Mouse (Mus musculus) mouse trophoblast stem cell (cell line): Measurements from ENCODE around the gene Pml.

Experiments
- in situ Hi-C, 2 experiments: fragments of 300-500 bp; cut with MseI, MboI; formaldehyde crosslinking; loops; 2 replicates in 1 of 2; 3 replicates in 1 of 2; pipeline ENCODE4 v1.15.1; 2025

Pml gene

DNA sequence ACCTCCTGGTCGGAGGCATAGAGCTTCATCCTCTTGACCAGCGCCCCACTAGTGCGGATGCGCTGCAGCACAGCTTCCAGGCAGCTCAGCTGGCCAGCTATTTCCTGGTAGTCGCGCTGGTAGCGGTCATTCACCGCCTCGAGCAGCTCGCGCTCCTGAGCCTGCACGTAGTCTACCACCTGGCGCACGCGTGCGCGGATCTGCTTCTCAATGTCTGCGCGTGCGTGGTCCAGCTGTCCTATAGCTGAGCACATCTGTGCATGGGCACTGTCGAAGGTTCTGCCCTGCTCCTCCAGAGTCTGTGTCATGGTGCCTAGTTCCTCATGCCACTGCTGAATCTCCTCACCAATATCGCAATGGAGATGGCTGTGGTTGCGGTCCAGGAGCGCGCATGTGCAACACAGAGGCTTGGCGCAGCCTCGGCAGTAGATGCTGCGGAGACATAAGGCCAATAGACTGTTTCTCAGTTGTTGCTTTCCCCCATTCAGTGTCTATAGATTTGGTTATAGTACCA, 15.0 kb downstream of the Pml start:
- in situ Hi-C loops, result no loop called here

DNA sequence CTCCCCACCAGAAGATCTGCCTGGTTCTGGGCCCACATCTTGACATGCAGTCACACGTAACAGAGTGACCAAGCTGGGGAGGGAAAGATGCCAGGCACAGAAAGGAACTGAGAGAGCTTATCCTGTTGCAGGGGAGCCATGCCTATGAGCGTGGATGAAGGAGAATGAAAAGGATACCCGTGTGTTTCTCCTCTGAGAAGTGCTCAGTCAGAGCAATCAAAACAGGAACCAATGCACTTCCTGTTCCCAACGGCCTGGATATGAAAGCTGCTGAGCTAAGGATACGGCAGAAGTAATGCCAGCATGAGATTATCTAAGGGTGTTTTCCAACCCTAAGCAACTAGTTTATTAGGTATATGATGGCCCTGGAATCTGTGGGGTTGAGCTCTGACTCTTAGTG, 17.2 kb downstream of the Pml start:
- in situ Hi-C loops, result no loop called here

DNA sequence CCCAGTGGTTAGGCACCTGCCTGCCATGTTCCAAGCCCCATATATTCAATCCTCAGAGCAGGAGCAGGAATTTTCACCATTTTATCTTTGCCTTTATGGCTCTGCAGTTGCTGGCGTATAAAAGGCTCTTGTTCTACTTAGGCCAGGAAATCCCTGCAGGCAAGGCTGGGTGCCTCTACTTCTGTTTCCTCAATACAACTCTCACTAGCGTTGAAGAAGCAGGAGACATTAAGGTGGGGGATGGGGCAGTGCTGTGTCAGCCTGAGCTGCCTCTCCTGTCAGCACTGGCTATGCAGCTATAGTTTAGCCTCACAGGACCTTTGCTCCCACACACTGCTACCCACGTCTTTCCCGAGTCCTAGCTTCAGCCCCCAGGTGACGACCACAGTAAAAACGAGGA, 17.8 kb downstream of the Pml start:
- in situ Hi-C loops, result no loop called here

GRCm38 (mm10) chr9:58228777-58229466, 20.7 kb downstream of the Pml start:
- in situ Hi-C loops, result no loop called here

DNA sequence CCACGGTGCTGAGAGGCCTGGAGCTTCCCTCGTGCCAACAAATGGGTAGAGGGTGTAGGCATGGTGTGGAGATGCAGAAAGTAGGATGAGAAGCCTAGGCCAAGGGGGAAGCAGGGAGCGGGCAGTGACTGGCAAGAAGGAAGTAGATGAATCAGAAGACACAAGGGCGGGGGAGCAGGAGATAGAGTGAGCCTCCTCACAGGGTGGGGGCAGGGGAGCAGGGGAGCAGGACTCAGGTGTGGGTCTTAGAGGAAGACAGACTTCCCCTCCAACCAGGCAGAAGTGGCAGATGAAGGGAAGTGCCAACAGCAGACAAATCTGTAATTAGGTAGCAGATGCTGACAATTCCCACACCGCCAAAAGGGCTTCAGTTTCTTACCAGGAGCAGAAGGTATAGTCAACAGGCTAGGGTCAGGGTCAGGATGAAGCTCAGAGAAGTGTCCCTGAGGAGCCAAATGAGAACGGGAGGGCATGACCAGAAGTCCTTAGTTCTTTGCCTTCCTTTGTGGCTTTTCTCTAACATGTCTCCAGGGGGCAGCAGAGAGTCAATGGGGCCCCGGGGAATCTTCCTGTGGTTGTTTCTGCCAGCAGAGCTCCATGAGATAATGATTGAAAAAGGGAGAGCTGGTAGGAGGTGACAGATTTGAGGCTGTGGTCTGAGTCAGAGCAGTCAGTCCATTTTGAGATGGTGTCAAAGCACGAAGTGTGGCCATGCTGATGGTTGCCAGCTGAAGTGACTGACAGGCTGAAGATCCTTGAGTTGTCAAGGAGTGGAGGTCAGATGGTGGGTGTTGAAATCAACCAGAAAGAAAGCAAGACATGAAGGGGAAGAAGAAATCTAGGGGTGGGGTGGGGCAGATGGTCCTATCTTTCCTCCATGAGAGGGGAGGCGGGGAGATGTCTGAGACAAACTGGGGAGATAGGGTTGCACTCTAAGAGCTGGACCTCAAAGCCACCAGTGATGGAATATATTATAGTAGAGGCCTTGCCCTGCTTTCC, 23.4 kb downstream of the Pml start:
- in situ Hi-C loops, result no loop called here

DNA sequence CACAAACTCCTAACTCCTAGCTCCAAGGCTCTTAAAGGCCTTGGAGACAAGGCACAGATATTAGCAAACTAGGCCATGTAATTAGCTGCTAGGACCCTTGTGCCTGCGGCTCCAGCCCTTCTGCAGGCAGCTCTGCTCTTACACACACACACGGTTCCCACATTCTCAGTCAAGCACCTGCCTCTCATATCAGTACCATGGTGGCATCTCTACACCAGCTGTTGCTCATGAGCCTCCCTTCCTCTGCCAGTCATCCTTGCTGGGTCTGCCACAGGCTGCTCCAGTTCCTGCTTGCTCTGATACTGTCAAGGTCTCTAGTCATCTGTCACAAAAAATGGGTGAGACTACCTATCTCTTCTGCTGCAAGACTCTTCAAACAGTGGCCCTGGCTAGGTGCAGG, 25.2 kb downstream of the Pml start:
- in situ Hi-C loops, result no loop called here

DNA sequence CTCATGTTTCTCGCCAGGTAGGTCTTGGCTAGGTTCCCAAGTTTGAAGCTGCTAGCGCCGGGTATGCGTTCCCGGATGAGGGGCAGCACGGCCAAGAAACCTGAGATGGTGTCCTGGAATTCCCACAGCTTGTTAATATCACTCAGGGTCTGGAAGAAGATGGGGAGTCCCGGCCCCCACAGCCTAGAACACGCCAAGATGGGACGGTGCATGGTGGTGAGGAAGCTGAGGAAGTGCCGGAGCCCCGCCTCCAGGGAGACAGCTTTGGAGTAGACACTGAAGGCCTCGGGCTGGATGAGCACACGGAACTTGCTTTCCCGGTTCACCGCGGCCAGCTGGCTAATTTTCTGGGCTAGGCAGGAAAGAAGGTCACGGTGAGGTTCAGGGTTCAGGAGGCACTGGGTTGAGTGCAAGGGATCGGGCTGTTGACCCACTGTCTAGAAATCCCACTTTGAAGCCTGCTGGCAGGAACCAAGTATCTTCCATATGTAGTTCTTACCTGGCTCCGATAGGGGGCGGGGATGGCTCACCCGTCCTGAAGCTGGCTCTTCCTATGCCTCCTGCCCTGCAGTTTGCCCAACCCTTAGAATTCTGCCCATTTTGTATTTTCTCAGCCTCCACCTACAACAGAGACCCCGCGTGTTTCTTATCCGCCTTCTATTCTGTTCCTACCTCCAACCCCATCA, 29.2 kb downstream of the Pml start:
- in situ Hi-C loops, result no loop called here

DNA sequence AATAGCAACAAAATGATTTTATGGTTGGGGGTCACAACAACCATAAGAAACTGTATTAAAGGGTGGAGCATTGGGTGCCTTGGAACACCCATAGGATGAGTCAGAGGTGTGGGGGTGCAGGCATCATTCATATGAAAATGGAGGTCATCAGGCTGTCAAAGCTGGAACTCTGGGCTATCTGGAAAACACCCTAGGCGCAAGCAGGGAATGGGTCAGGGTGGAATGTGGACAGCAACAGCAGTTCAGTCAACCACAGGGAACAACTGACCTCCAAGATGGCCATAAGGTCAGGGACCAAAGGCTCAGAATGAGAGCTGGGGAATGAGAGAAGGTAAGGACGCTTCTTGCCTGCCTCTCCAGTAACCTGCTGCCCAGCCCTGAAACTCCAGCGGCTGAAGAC, 31.0 kb downstream of the Pml start:
- in situ Hi-C loops, result no loop called here

- in situ Hi-C loops, result no loop called here
Measured at GRCm38 (mm10) chr9:58216402-58216801, 33.2 kb downstream of the Pml start.

DNA sequence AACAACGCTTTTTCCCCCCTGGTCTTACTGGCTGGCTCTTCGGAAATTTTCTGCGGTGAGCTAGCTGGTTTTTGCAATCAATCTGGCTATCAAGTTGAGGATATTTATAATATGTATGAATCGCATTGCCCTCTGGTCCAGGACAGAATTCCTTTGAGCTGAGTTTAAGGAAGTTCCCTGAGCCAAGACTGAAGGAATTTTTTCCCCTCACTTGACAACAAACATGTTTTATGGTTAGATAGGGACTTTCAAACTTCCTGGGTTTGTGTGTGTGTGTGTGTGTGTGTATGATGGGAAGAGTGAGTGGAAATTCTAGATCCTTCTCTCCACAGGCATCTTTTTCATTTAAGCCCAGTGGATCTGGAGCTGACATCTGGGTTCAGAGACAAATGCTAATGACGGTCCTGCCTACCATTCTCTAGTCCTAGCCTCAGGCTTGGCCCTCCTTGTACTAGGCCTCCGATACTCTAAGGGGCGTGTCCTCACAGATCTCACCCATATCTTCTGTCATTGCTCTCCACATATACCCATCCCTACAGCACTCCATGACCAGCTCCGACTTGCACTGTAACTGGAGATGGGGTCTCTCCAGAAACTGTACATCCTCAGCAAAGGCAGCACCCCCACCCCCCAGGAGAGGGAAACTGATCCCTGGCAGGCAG, 34.9 kb downstream of the Pml start:
- in situ Hi-C loops, result no loop called here

DNA sequence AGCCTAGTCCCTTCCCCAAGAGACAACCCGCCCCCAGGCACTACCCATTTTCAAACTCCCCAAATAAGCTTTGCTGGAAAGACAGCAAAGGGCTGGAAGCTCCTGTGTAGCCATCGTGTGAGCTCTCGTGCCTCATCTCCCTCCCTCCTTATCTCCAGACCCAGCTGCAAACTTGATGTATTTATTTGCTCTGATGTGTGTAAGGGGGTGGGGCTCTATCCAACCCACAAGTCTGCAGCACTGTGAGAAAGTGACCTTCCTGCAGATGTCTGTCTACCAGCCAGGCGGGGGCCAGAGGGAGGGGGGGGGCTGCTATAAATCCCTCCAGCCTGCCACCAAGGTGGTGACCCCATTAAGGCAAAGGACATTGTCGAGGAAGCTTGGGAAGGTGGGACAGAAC, 35.7 kb downstream of the Pml start:
- in situ Hi-C loops, result no loop called here

- in situ Hi-C loops, result no loop called here
Measured at GRCm38 (mm10) chr9:58213377-58213776, 36.2 kb downstream of the Pml start.

DNA sequence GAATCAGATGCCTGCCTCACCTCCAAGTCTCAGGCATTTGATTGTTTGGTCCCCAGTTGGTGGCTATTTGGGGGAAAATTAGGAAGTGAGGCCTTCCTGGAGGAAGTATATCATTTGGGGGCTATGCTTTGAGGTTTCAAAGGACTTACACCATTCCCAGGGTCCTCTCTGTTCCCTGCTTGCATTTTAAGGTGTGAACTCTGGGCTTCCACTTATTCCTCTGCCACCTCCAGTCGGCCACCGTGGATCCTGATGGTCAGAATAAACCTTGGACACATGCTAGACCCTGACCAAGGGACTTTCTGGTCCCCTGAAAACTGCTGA, 39.3 kb downstream of the Pml start:
- in situ Hi-C loops, result no loop called here

DNA sequence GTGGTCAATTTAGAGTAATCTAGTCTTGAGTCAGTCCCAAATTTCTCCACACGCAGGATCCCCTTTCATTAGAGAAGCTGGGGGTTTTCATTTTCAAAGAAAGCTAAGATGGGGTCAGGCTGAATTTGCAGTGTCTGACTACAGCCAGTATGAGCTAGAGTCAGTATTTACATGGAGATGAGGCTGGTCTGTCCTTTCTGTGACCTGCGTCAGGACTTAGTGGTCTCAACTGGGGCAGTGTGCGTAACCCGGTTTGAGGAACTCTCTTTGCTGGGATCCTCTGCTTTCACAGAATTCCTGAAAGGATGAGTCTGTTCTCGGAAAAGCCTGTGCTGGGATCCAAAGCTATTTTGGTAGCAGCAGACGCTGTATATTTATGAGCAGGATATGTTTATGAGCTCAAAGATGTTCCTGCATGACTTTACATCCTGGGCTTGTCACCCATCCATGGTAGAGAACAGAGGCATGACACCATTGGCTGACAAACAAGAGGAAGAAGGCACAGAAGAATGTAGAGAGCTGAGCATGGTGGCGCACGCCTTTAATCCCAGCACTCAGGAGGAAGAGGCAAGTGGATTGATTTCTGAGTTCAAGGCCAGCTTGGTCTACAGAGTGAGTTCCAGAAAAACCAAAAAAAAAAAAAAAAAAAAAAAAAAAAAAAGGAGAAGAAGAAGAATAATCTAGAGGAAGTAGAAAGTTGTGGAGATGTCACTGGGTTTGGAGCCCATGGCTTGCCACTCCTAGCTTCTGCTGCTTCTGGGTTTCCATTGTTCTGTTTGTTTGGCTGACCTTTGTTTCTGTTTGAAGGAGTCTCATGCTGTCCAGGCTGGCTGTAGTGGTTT, 39.9 kb downstream of the Pml start:
- in situ Hi-C loops, result no loop called here

GRCm38 (mm10) chr9:58206013-58206412, 43.6 kb downstream of the Pml start:
- in situ Hi-C loops, result no loop called here

DNA sequence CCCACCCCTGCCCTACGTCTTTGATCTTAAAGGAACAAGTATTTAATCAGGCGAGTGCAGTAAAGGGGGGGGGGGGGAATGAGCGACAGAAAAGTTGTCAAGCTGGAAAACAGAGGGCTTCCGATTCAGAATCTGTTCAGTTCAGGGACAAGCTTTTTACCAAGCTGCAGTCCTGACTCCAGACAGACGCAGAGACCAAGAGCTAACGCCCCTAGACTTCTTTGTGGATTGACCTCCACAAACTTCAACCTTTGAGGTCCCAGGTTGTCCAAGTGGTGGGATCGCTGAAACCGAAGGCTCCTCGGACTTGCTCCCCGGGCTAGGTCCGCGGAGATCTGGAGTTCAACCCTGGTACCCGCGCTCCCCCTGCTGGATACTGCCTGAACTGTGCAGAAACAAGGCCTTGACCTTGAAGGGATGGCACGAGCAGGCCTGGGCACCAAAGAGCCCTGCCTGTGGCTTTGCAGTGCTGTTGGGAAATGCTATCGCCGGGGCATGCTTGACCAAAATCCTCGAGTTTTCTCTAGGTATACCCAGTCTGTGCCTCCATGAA, 45.1 kb downstream of the Pml start:
- in situ Hi-C loops, result loop anchor here (5.0 kb wide), 2 partner anchors 152 to 167 kb away; no protein-coding TSS in a partner anchor

GRCm38 (mm10) chr9:58203516-58204447, 45.8 kb downstream of the Pml start, which contains the start of the genes Islr and Islr2:
TSS of gene Islr (minus strand) at chr9:58204306.
TSS of gene Islr2 (minus strand) at chr9:58204319.
- in situ Hi-C loops, result loop anchor here (5.0 kb wide), 2 partner anchors 151 to 166 kb away; no protein-coding TSS in a partner anchor

GRCm38 (mm10) chr9:58202676-58203453, 46.7 kb downstream of the Pml start:
- in situ Hi-C loops, result loop anchor here (5.0 kb wide), 2 partner anchors 151 to 166 kb away; no protein-coding TSS in a partner anchor
